Mouse (Mus musculus): ENCODE measurements at regions not wholly inside any gene's neighbourhood (a gene's known extent, or its start where the extent isn't known, plus 50 kb on each side); places are given as distances from the start of the nearest gene placed in this dataset.

DNA sequence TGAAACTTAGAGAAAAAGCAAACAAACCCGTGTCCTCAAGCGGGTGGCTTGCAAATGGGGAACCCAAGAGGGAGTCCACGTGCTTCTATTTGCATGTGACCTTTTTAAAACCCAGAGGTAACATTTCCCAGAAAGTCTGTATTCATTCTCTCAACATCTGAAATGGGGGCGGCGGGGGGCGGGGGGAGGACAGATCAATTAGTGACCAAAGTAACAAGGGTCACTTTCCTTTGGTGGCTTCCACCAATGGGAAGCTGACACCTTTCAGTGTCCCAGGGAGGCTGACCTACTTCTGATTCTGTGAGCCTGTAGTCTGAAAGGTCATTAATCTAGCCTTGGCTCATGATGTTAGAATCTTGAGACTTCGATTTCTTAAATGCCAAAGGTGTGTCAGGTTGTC, 236.0 kb downstream of the Gm11011 start:
- no peak for DNase-seq

- DNase-seq, result no peak
Measured at GRCm38 (mm10) chr2:169346107-169346506, 241.4 kb downstream of the Gm11011 start.

DNA sequence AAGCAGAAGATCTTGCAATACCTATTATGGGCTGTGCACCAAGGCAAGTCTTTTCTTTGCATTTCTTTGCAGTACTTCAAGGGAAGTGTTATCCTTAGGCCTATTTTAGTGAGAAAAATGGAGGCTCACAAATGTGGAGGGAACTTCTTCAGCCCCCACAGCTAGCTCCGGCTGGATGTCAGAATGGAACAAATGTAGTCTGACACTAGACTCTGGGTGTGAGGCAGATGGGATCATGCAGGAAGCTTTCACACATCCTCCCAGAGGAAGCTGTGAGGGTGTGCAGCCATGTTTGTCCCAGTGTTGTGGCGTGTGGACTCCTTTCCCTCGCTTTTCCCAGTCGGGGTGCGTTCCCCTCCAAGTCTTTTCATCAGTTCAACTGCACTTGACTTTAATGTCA, 268.0 kb downstream of the Gm11011 start:
- no peak for DNase-seq

DNA sequence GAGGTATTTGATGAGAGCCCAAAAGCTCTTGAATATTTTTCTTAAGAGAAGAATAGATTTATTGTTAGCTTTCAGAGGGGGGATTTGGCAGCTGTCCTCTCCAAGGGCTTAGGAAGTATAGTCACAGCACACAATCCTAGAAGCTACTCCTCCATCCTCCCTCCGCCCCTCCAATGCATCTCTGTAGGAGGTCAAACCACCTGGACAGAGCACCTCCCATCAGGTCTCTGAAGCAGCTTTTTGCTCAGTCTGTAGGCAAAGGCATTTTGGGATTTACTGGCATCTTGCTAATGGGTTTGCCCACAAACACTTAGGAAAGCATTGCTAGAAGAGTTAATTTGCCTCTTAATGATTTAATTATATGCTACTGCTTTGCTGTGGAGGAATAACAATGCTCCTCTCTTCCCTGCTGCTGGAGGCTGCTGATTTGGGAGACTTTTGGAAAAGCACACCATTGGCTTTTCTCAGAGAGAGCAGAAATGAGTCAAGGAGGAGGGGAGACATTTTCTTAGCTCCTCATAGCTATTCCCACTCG, 273.1 kb downstream of the Gm11011 start:
- DNase-seq, result no peak

DNA sequence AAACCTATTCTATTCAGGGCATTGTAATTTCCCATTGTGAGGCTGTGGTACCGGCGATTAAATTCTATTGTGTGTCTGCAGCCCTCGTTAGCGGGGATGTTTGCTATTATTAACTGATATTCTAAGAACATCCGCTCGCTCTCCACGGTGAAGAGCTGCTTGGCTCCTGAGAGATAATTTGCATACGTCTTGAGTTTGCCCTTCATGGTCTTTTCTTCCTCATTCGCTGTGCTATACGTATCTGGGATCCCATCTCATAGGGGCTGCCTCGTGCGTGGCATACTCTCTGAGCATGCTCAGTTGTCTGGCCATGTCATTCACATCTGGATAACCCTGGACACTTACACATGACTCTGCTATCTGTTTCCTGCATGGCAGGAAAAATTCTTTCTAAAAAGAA, 275.7 kb downstream of the Gm11011 start:
- DNase-seq, result no peak

DNA sequence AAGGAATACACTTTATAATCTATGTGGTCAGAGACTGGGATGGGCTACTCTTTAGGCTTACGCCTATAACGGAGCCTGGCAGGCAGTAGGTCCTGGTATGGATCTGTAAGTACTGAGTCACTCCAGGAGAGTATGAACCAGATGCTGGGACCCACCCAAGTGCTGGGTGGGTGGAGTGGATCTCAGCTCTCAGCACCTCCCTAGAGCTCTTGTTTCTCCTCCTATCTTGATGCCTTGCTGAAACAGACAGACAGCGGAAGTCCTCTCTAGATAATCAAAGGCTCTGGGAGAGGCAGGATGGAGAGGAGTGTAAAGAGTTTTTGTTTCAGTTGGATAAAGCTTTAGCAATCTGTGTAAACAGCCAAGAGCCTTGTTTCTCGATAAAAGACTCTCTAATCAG, 276.2 kb downstream of the Gm11011 start:
- DNase-seq, result peak; percentile 9

DNA sequence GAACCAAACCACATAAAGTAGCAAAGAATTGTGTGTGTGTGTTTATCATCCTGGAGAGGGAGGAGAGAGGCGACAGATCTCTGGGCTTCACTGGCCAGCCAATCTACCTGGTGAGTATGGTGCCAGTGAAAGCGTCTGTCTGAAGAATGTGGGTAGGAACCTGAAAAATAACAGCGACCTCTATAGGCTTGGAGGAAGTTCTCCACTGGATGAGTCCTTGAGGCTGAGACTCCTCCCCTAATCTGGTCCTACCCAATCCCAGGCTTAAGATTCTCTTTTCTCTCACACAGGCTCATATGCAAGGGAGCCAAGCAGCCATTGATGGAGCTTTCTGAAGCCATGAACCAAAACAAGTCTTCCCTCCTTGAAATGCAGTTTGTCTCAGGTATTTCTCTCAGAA, 283.2 kb downstream of the Gm11011 start:
- DNase-seq, result no peak

- no peak for DNase-seq
Measured at GRCm38 (mm10) chr2:169300966-169301365, 286.6 kb downstream of the Gm11011 start.

DNA sequence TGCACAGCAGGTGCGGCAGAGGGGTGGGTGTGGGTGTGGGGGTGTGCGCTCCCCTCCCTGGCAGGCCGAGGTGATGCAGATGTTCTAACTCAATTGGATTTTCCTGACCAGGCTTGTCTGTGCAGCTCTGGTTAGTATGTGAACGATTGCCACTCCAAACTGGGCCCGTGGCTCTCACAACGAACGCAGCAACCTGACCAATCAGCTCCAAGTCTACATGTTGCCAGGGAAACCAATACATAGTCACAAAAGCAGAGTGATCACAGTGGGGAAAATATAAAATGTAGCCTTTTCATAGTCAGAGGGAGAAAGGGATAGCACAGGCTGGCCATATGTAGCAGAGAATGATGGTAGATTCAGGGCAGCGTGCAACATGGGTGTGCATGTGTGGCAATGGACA, 287.1 kb downstream of the Gm11011 start:
- DNase-seq, result no peak

- DNase-seq, result peak; percentile 39
Measured at GRCm38 (mm10) chr2:169297841-169298627, 289.5 kb downstream of the Gm11011 start.

- DNase-seq, result no peak
Measured at GRCm38 (mm10) chr2:169297226-169297625, 290.3 kb downstream of the Gm11011 start.

DNA sequence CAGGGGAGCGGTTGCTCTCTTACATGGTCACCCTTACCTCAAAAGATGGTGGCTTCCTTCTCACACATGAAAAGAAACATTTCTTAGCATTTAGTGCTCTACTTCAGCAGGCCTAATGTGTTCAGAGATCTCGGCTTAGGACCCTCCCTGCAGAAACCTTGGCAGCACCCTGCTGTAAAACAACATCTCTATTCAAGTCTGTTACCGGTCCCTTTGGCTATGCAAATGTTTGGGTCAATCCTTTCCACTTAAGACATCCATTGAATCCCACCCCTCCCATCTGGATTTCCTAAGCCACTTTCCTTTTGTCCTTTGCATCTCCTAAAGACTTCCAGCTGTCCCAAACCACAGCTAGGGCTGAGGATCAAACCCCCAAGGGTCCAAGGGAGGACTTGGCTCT, 294.2 kb downstream of the Gm11011 start:
- no peak for DNase-seq

DNA sequence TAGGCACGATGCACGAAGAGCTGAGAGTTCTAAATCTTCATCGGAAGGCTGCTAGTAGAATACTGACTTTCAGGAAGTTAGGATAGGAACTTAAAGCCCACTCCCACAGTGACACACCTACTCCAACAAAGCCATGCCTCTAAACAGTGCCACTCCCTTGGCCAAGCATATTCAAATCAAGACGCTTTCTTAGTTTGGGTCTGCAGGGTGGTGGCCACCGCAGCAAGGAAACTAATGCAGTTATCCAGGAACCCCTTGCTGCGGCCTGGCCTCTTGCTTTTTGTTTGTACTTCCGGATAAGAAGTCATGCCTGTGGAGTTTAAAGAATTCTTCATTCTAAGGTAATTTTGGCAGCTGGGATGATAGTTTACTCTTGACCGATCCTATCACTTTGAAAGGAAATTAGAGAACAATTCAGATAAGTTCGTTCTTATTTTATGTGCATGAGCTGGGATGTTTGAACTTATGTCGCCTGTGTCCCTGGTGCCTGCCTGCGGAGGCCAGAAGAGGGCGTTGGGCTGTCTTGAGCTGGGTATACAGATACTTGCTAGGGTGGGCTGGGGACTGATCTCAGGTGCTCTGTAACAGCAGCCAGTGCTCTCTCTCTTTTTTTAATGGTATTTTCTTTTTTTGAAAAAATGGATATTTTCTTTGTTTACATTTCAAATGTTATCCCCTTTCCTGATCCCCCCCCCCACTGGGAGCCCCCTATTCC, 298.5 kb downstream of the Gm11011 start:
- DNase-seq, result no peak

- DNase-seq, result no peak
Measured at GRCm38 (mm10) chr2:169286701-169287100, 300.8 kb downstream of the Gm11011 start.

- no peak for DNase-seq
Measured at GRCm38 (mm10) chr2:169282508-169283117, 304.9 kb downstream of the Gm11011 start.

DNA sequence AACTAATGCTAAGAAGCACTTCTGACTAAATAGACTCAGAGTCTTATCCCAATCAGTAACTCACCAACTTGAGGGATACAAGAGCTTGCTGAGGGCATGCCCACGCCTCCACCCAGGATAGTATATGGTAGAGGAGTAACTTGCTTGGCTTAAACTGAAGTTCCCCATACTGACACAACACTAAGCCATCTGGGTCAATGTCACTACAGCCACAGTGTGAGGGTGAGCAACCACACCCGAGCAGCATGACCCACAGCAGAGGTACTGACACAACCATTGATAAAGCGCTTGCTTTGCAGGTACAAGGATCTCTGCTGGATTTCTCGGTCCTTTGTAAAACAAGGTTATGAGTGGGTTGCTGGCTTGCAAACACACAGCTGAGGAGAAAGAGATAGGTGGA, 312.2 kb downstream of the Gm11011 start:
- DNase-seq, result no peak

- no peak for DNase-seq
Measured at GRCm38 (mm10) chr2:169274101-169274500, 313.4 kb downstream of the Gm11011 start.

GRCm38 (mm10) chr2:169272622-169273021, 314.9 kb downstream of the Gm11011 start:
- DNase-seq, result no peak

- DNase-seq, result no peak
Measured at GRCm38 (mm10) chr2:169272018-169272417, 315.5 kb downstream of the Gm11011 start.

GRCm38 (mm10) chr2:169260636-169261035, 305.2 kb upstream of the Zfp64 start:
- no peak for DNase-seq

GRCm38 (mm10) chr2:169244572-169244971, 289.2 kb upstream of the Zfp64 start:
- DNase-seq, result no peak

DNA sequence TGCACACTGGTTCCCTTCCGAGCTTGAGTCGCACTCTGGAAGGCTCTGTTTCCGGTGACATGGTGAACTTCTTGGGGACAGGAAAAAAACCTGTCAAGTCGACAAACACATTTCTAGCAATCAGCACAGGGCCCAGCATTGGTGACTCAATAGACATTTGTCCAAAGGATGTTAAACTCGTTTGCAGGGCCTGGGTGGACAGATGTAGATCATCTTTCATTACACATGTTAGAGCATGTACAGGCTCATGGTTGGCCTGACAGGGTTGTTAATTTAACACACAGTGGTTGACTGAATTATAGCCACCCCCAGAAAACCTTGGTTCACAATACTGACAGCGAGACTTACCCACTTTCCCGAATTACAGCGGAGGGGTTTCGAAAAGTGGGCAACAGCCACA, 288.6 kb upstream of the Zfp64 start:
- no peak for DNase-seq

- no peak for DNase-seq
Measured at GRCm38 (mm10) chr2:169237856-169238255, 282.5 kb upstream of the Zfp64 start.
